Mouse (Mus musculus): Measurements from ENCODE around the gene Grk5. TPM values are rescaled to one million over a fixed set of nuclear protein-coding genes. Genes with fewer than 3 reads are reported as not detected.
"Not testable (repeated sequence)": the region's sequence is repeated elsewhere in the genome, so short reads cannot be mapped to it uniquely, and the experiment has no call there.

Grk5 gene
- 10 to 100 TPM; 21.4 to 45.5 (median 35.8) TPM for total RNA-seq (2022)

DNA sequence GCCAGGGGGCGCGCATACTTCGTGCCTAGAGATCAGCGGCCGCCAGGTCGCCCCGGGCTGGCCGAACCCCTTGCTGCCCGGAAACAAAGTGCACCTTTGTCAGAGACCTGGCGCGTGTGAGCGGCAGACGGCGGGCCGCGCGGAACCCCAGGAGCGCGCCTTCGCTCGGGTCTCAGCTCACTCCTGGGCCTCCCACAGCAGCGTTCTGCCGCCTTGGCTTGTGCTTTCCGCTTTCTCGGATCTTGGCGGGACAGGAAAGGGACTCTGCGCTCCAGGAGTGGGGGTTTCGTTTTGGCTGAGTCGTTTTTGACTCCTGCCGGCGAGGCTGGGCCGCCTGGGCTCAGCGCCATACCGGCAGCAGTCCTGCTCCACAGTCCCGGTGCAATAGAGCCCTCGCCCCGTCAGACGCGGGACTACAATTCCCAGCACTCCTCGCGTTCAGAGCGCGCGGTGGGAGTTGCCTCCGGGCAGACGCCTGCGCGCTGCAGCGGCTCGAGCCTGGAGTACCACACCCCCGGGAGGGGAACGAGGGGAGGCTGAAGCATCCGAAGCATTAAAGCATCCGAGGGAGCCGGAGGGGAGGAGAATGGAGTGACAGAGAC, at the start of gene Grk5:
Gene Grk5 (plus strand): TSS at position 36 of the 602 bp plus-strand sequence.
- DNase-seq (ENCODE audit: low spot score) = peak; percentile 95

DNA sequence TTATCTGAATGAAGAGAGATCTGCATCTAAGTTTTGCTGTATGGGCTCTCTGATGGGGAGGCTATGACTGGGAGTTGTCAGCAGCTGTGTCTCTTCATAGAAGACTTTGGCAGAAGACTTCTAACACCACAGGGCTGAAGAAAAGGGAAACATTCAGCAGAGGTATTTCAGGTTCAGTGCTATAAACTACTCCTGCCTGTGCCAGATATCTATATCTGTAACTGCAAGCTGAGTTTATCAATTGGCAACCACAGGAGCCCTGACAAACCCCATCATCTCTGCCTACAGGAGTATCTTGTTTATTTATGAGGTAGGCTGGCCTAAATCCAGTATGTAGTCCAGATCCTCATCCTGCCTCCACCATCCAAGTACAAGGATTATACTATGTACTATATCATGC, 46.2 kb upstream of the Grk5 start:
- no peak for DNase-seq (ENCODE audit: low spot score)

DNA sequence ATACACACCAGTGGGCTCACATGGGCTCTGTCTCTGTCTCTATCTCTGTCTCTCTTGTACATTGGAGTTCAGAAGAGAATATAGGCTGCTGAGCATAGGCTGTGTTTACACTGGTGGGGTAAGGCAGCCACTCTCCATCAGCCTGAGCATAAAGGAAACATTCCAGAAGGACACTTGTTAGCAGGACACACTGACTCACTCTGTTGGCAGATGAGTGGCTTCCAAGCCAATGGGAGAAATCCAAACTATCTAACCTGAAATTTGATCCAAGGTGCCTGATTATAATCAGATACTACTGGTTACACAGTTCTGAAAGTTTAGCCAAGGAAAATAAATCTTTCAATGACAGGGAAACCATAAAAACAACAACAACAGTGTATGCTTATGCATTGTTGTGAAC, 43.8 kb upstream of the Grk5 start:
- no peak for DNase-seq (ENCODE audit: low spot score)

GRCm38 (mm10) chr19:60860868-60861700, 28.5 kb upstream of the Grk5 start, which contains the start of gene Sfxn4:
TSS of gene Sfxn4 (minus strand) at chr19:60861479.
- peak; percentile 95 for DNase-seq (ENCODE audit: low spot score)

- DNase-seq (ENCODE audit: low spot score) = not testable (repeated sequence)
Observed at GRCm38 (mm10) chr19:60866169-60866568, 23.4 kb upstream of the Grk5 start.

DNA sequence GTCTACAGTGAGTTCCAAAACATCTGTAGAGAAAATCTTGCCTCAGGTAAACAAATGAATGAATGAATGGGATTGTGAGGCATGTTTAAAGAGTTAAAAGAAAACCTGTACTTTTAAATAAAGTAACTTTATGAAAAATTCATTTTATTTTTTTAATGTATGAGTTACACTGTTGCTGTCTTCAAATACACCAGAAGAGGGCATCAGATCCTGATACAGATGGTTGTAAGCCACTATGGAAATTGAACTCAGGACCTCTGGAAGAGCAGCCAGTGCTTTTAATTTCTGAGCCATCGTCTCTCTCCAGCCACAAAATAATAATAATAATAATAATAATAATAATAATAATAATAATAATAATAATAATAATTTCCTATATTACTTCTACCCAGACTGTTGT, 19.1 kb upstream of the Grk5 start:
- no peak for DNase-seq (ENCODE audit: low spot score)

GRCm38 (mm10) chr19:60871366-60871765, 18.2 kb upstream of the Grk5 start:
- no peak for DNase-seq (ENCODE audit: low spot score)

DNA sequence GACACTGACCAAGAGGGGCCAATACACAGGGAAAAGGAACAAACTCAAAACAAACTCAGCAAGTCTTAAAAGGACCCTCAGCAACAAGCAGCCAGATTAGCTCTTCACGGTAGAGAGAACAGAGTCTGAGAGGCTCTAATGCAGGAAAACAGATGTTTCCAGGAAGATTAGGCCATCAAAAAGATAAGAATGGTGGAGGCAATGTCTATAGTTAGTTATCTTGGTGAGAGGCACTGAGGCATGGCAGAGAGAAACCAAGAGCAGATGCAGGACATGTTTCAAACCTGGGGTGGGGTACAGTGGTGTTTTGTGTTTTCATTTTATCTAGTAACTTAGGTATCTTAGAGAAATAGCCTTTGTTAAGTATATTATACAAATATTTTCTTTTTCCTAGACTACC, 17.3 kb upstream of the Grk5 start:
- DNase-seq (ENCODE audit: low spot score) = no peak

GRCm38 (mm10) chr19:60873501-60873900, 16.0 kb upstream of the Grk5 start:
- no peak for DNase-seq (ENCODE audit: low spot score)

GRCm38 (mm10) chr19:60874064-60874694, 15.4 kb upstream of the Grk5 start, which contains the start of gene Prdx3:
TSS of gene Prdx3 (minus strand) at chr19:60874556.
- peak; percentile 97 for DNase-seq (ENCODE audit: low spot score)

DNA sequence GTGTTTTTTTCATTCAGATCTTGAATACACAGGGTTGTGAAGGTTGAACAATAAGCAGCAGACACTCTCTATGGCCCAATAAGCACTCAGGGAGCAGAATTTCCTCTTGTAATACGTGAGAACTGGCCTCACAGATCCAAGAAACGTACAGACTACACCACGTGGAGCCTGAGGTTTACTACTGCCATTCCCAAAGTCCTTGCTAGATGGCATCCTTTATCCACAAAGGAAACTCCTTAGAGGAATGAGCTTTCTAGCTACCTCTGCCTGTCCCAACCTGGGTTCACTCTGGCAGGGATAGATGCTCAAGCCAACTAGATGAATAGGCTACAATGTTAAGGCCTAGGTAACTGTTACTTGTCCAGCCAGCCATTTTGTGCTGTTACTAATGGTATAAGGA, 6.4 kb upstream of the Grk5 start:
- DNase-seq (ENCODE audit: low spot score) = peak; percentile 53

DNA sequence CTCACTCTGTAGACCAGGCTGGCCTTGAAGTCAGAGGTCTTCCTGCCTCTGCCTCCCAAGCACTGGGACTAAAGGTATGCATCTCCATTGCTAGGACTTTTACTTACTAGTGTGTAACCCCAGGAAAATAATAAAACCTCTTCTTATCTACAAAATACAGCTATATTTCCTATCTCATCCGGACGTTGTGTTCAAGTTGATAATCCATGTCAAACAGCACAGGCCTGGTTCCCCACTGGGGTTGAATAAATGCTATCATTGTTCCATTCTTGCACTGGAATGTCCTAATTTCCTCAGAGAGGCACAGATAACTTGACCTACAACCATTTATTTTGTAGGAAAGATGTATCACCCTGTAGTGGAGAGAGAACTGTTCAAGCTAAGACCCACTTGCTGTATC, 1.9 kb upstream of the Grk5 start:
- DNase-seq (ENCODE audit: low spot score) = no peak

DNA sequence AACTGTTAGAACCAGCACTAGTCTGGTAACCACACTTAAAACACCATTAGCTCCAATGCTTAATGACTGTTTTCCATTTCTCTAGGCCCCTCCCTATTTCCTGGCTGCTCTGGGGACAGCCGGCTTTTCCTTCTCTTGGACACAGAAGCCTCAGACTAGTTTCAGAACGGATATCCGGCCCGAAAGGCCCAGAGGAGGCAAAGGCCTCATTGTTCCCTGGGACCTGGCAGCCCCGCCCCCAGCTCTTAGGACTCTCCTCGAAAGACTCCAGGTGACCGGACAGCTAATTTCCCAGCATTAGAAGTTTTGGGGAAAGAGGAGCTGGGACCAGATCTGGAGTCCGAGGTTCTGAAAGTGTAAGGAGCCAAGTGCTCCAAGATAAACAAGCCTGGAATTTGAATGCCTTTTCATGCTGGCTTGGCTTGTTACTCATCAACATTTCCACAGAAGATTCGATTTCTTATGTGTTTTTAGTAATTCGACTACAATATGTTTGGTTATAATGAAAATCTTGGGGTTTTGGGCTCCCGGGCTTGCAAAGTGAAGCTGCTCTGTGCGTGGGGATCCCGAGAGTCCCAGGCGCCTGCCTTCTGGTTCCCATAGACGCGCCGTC, 342 bp upstream of the Grk5 start:
- peak; percentile 91 for DNase-seq (ENCODE audit: low spot score)

DNA sequence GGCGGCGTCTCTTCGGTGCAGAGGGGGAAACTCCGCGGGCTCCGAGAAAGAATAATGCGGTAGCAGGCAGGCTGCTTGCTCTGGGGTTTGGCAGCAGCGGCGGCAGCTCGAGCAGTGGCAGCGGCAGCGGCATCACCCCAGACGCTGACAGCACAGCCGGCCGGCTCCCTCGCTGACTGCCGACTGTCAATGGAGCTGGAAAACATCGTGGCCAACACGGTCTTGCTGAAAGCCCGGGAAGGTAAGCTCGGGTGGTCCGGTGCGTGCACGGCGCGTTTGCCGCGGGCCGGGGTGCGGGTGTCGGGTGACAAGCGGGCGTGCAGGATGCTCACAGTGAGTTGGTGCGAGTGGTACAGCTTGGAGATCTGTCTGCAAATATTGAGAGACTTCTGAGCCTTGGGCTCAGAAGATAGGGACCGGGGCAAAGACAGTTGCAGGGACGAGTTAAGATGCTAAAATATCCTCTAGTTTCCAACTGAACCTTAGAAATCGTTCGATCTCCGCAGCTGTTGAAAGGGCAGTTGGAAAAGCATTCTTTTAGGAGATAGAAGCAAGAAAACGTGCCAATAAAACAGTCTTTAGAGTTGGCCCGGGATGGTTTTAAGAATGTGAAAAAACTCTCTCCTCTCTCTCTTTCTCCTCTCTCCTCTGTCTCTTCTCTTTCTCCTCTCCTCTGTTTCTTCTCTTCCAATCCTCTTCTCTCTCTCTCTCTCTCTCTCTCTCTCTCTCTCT, 1.0 kb downstream of the Grk5 start:
- DNase-seq (ENCODE audit: low spot score) = peak; percentile 39

GRCm38 (mm10) chr19:60891123-60891470, 1.5 kb downstream of the Grk5 start:
- peak; percentile 47 for DNase-seq (ENCODE audit: low spot score)

DNA sequence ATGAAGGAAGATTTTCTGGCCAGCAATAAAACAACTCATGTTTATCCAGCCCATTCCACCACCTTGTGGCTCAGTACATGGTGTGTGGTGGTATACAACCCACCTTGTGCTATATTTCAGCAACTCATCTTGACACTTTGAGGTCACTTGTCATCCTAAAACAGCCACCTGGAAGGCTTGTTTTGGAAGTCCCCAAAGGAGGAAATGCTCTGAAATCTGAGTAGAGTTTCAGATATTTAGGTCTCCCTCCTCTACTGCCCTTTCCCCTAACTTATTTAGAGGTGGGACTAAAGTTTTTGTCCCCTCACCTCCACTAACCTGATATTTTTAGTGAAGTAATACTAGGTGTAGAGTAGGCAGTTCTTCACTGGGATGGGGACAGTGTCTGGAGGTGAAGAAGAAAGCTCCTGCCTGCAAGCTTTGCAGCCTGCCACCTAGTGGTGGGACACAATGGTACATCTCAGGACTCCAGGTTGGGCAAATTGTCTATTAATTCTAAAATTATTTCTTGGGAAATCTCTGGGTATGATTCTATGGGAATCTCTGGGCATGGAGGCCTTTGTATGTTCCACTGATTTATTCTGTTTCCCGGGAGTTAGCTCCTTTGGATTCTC, 2.5 kb downstream of the Grk5 start:
- DNase-seq (ENCODE audit: low spot score) = peak; percentile 63

DNA sequence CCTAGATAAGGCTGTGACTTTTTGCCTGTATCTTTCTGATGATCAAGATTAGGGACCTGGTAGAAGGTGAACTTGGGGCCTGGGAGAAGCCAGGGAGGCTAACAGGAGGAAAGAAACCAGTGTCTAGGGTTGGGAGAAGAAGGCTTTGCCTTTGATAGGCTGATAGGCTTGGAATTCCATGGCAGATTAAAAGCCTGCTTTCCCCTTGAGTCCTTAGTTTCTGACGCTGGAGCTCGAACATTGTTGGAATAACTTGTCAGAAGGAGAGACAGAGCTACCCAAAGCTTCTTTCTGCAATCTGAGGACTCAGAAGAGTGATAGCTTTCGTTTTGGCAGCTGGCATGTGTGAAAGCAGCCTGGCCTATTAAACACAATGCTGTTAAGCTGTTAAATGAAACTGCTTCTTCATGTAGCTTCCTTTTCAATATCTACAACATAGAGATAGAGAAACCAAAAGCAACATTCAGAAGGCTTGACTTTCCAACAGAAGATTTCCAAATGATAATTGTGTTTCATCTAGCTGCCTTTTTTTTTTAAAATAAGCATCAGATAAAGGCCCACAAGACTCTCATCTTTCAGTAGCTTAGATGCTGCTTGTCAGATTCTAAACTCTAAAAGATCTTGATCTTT, 5.8 kb downstream of the Grk5 start:
- no peak for DNase-seq (ENCODE audit: low spot score)

- no peak for DNase-seq (ENCODE audit: low spot score)
Observed at GRCm38 (mm10) chr19:60903139-60903538, 13.6 kb downstream of the Grk5 start.

- DNase-seq (ENCODE audit: low spot score) = no peak
Observed at GRCm38 (mm10) chr19:60903971-60904370, 14.4 kb downstream of the Grk5 start.

DNA sequence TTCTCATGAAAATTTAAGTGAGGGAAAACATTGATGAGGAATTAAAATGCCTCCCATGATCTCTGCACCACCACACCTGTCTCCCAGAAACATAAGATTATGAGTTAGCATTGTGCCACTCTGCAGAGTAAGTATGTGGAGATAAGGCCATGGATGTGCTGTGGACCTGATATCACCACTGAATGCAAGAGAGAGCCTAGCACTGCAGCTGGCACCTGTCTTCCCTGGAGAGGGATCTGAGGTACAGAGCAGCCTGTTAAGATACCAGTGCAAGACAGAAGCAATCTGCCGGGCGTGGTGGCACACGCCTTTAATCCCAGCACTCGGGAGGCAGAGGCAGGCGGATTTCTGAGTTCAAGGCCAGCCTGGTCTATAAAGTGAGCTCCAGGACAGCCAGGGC, 15.9 kb downstream of the Grk5 start:
- DNase-seq (ENCODE audit: low spot score) = no peak

GRCm38 (mm10) chr19:60910304-60910703, 20.8 kb downstream of the Grk5 start:
- DNase-seq (ENCODE audit: low spot score) = no peak
